Mouse (Mus musculus): ENCODE results near the gene Zfp865.

Zfp865 gene

DNA sequence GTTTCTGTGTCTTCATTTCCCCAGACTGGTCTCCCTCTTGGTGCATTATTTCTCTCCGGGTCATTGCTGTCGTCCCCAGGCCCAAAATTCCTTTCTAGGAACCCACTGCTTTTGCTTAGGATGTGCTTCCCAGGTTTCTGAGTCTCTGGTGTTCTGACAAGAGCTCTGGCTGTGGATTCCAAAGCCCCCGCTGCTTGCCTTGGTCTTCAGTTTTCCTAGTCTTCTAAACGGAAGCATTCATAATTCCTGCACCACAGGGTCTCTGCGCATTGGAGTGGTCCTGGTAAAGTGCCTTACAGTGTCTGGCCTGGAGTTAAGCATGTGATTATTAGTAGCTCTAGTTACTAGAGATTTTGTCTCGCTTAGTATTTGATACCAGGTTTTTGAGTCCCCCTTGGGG is 60.6 kb downstream of the Zfp865 start:
- DNase-seq (ENCODE audit: low spot score in 2 of 2), result no peak

DNA sequence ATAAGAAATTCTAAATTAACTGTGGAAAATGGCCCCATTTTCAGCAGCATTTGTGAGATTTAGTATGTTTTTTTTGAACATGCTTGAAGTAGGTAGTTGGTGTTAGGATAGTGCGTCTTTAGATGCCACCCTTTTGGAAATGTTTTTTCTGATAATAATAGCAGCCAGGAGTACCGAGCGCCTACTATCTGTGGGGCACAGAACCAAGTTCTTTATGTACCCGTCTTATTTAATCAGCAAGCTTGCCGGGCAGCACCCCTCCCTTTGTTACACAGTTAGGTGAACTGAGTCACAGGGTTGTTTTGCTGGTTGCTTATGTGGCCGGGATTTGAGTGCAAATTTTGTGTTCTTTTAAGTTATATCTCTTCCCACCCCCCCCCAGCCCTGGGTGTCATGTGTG is 61.1 kb downstream of the Zfp865 start:
- DNase-seq (ENCODE audit: low spot score in 2 of 2), result no peak

DNA sequence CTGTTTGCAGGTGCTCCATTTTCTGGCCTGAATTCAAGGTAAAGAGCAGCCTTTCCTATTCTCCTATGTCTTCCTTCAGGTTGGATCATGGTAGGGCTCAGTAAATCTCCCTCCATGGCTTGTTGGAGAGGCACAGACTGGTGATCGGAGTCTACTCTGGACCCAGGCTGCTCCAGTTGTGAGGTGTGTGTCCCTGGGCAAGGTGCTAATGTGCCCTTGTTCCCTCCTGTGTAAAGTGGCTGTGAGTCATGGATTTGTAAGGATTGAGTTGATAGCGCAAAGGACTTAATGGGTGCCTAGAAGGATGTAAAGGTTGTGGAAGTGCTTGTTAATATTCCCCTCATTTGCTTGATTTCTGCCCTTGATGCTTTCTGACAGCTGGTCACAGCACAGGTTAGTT is 61.8 kb downstream of the Zfp865 start:
- no peak for DNase-seq (ENCODE audit: low spot score in 2 of 2)

DNA sequence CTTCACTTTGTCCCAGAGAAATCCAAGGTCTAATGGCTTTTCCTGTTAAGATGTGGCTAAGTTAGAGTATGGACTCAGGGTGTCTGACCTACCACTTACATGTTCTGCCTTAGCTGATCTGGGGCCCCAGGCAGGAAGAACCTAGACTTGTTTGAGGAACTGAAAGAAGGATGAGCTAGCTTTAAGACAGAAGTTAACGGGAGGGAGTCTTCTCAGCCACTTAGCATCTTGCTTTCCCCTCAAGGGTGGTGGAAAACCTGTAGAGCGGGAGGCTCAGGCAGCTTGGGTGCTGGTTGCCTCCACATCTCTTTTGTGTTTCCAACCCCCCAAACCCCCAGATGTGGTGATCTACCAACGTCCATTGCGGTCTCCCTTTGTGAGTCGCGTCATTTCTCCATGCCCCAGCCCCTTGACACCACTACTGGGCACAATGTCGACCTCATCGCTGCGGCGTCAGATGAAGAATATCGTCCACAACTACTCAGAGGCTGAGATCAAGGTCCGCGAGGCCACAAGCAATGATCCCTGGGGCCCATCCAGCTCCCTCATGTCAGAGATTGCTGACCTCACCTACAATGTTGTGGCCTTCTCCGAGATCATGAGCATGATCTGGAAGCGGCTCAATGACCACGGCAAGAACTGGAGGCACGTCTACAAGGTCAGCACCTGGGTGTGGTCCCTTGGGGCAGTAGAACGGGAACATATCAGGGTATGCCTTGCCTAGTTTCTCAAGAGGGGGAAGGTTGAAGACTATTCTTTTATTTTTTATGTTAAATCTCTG is 63.3 kb downstream of the Zfp865 start:
- no peak for DNase-seq (ENCODE audit: low spot score in 2 of 2)

DNA sequence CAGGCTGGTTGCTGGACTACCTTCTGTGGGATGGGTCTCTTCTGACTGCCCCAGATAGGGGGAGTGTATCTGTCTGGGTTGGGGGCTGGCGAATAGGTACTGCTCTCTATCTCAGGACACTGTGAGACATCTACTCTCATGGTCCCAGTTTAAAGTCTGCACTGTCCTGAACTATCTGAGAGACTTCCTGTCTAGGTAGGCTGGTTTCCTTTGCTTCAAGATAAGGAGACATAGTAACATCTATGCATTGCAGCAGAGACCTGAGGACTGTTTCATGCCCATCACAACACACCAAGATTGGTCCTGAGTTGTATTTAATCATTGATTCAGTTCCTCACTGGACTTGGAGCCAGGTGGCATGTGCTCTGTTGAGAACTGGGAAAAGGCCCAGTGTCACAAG is 65.3 kb downstream of the Zfp865 start:
- DNase-seq (ENCODE audit: low spot score in 2 of 2), result no peak

Measured in right cerebral cortex, postnatal 10 days (tissue).